Comparison of ENCODE assay signal across 8 mouse cellular contexts in genomic region chr13:44729424-44729971, GRCm38 (mm10). TPM values are rescaled to one million over a fixed set of nuclear protein-coding genes. Genes with fewer than 3 reads are reported as not detected.
A peak's percentile ranks its signal among the peaks of the same experiment; 100 is the strongest.
DNase-seq lines count a peak whose midpoint lies in the region; ATAC-seq and TF ChIP-seq lines count a peak whose summit lies in the region.

Gene Jarid2 (plus strand): TSS chr13:44729474.

- H3K9me3 ChIP-seq in E14TG2a.4 (ENCODE audit: low read length) = no peaks in the 10 kb centered on the region
- H3K9me3 ChIP-seq in forebrain, embryonic 10.5 days = no peaks in the 10 kb centered on the region

- intact Hi-C loops in heart, postnatal 10 days (cut with DNase I) = no loop called here

- no peak for ATAC-seq in neutrophil, adult 5-6 weeks (ENCODE audit: extremely low read depth, insufficient number of reproducible peaks, low FRiP score, poor library complexity, severe bottlenecking)

- DNase-seq in forebrain, embryonic 10.5 days (ENCODE audit: extremely low spot score, low spot score) = peak; percentile 68
- DNase-seq in heart, postnatal 10 days = peak; percentile 51 to 68
- DNase-seq in kidney, postnatal 4 days = peak; percentile 60 to 78
- peak; percentile 61 for DNase-seq in lung, adult 2 months
- DNase-seq in thymus, postnatal 25 days = peak; percentile 42

- 3% methylated on average over 31 of the region's 31 CpGs for WGBS in bone marrow, adult 2 months
- under 1% methylated on average over 31 of the region's 31 CpGs for WGBS in forebrain, embryonic 10.5 days
- WGBS in lung, adult 2 months = 9% methylated on average over 31 of the region's 31 CpGs

- no peaks in the 10 kb centered on the region for H3K27me3 ChIP-seq in E14TG2a.4 (ENCODE audit: insufficient read depth, low read length)
- H3K27me3 ChIP-seq in forebrain, embryonic 10.5 days (ENCODE audit: poor library complexity, severe bottlenecking) = no peaks in the 10 kb centered on the region

- peaks cover 52% of the 10 kb centered on the region for H3K4me1 ChIP-seq in E14TG2a.4 (replicated peaks; ENCODE audit: low read depth, low read length)
- H3K4me1 ChIP-seq in bone marrow, adult 2 months (ENCODE audit: control insufficient read depth, insufficient read depth, low read length) = no peaks in the 10 kb centered on the region
- peaks cover 41% of the 10 kb centered on the region for H3K4me1 ChIP-seq in forebrain, embryonic 10.5 days
- H3K4me1 ChIP-seq in lung, adult 2 months (ENCODE audit: control insufficient read depth, insufficient read depth, low read length) = peaks cover 6% of the 10 kb centered on the region

- peak within 1 kb of the TSS; percentile 95 for H3K4me3 ChIP-seq in E14TG2a.4 (replicated peaks; ENCODE audit: low read length)
- H3K4me3 ChIP-seq in bone marrow, adult 2 months (replicated peaks; ENCODE audit: control insufficient read depth, low read depth, low read length) = peak within 1 kb of the TSS; percentile 86
- peak within 1 kb of the TSS; percentile 83 for H3K4me3 ChIP-seq in forebrain, embryonic 10.5 days
- peak within 1 kb of the TSS; percentile 81 for H3K4me3 ChIP-seq in lung, adult 2 months (replicated peaks; ENCODE audit: extremely low read depth, low read depth, low read length)

- peaks cover 15% of the 10 kb centered on the region for H3K36me3 ChIP-seq in E14TG2a.4 (ENCODE audit: insufficient read depth, low read length)
- H3K36me3 ChIP-seq in forebrain, embryonic 10.5 days (replicated peaks) = no peaks in the 10 kb centered on the region

- peak within 1 kb of the TSS; percentile 88 for H3K27ac ChIP-seq in bone marrow, adult 2 months (ENCODE audit: control insufficient read depth, insufficient read depth, low read depth, low read length, poor library complexity)
- H3K27ac ChIP-seq in forebrain, embryonic 10.5 days = peak within 1 kb of the TSS; percentile 100

- TF ChIP-seq CTCF in E14TG2a.4 (conservative IDR thresholded peaks at IDR 0.05; ENCODE audit: low read length) = no peak
- TF ChIP-seq CTCF in bone marrow, adult 2 months (IDR thresholded peaks at IDR 0.05; ENCODE audit: control insufficient read depth, insufficient read depth, low read length) = no peak
- no peak for TF ChIP-seq CTCF in lung, adult 2 months (IDR thresholded peaks at IDR 0.05; ENCODE audit: insufficient read depth, low read length)

- no peak; the same call in 1 of the 2 replicates for TF ChIP-seq POLR2A in bone marrow, adult 2 months (IDR thresholded peaks at IDR 0.05; ENCODE audit: borderline replicate concordance, control insufficient read depth, low read depth, low read length)
- TF ChIP-seq POLR2A in lung, adult 2 months (IDR thresholded peaks at IDR 0.05; ENCODE audit: borderline replicate concordance, extremely low read depth, low read depth, low read length) = no peak

RNA-seq across cellular contexts. Expression of gene Jarid2, which starts in this region (rescaled TPM):
- polyA plus RNA-seq in bone marrow, adult 2 months (2011; ENCODE audit: insufficient read depth, insufficient read length, low replicate concordance, missing spikeins) = 30.0 and 36.0 TPM in 2 replicates
- polyA plus RNA-seq in forebrain, embryonic 10.5 days (2016; fragmentation: Nextera tagmentation; extraction: Ambion mirVana) = 65.0 and 71.0 TPM in 2 replicates
- total RNA-seq in heart, postnatal 10 days (2021) = 10 to 100 TPM; 49.5 to 65.3 TPM
- polyA plus RNA-seq in lung, adult 2 months (2012; rRNA removed) = 7.5 and 9.6 TPM in 2 replicates
- 48.0 and 50.3 TPM in 2 replicates for total RNA-seq in neutrophil, adult 5-6 weeks (2017)
